Mouse (Mus musculus) heart, postnatal 0 days (tissue): Measurements from ENCODE around the gene Ang. TPM values are rescaled to one million over a fixed set of nuclear protein-coding genes. Genes with fewer than 3 reads are reported as not detected.
A peak's percentile ranks its signal among the peaks of the same experiment; 100 is the strongest.
"Not testable (repeated sequence)": the region's sequence is repeated elsewhere in the genome, so short reads cannot be mapped to it uniquely, and the experiment has no call there.

Experiments used
- ATAC-seq: fragments of 200-750 bp; cut with Nextera tagmentation; 2 replicates; pipeline ENCODE4 v1.8.0; 2017; ENCODE audit warnings: low read depth, moderate number of reproducible peaks, moderate library complexity; ENCODE audit not compliant: insufficient read depth
- DNase-seq: peaks from one replicate; pipeline ENCODE4 v3.0.0-alpha.2; 2016; ENCODE audit warnings: low spot score
- H3K27ac ChIP-seq: fragments of 300-500 bp; sonication (generic); 2 replicates; pipeline ENCODE4 v1.5.1; 2014; ENCODE audit warnings: low read depth, mild to moderate bottlenecking
- H3K27me3 ChIP-seq: fragments of 300-500 bp; sonication (generic); 2 replicates; pipeline ENCODE4 v1.6.1; 2014; ENCODE audit warnings: low read length, mixed read lengths; ENCODE audit not compliant: control insufficient read depth, insufficient read depth
- H3K36me3 ChIP-seq: fragments of 300-500 bp; sonication (generic); replicated peaks from 2 replicates; pipeline ENCODE4 v1.6.1; 2014; ENCODE audit warnings: low read length, mixed read lengths; ENCODE audit not compliant: control insufficient read depth, insufficient read depth
- H3K4me1 ChIP-seq: fragments of 300-500 bp; sonication (generic); 2 replicates; pipeline ENCODE4 v1.6.1; 2014; ENCODE audit warnings: antibody characterized with exemption; ENCODE audit not compliant: control insufficient read depth, insufficient read depth
- H3K4me2 ChIP-seq: fragments of 300-500 bp; sonication (generic); 2 replicates; pipeline ENCODE4 v1.6.1; 2014; ENCODE audit warnings: low read depth, mild to moderate bottlenecking, low read length, moderate library complexity
- H3K4me3 ChIP-seq: fragments of 300-500 bp; sonication (generic); 2 replicates; pipeline ENCODE4 v1.5.1; 2014; ENCODE audit warnings: low read depth, low read length
- H3K9ac ChIP-seq: fragments of 300-500 bp; sonication (generic); replicated peaks from 2 replicates; pipeline ENCODE4 v1.6.1; 2014; ENCODE audit warnings: low read depth, low read length, mixed read lengths
- H3K9me3 ChIP-seq: fragments of 300-500 bp; sonication (generic); replicated peaks from 2 replicates; pipeline ENCODE4 v1.6.1; 2016; ENCODE audit warnings: low read length; ENCODE audit not compliant: control insufficient read depth
- CTCF ChIP-seq: IDR thresholded peaks from 2 replicates; pipeline ENCODE4 v1.5.1; 2016; ENCODE audit warnings: antibody characterized with exemption, control low read depth, low read depth
- EP300 ChIP-seq: IDR thresholded peaks from 2 replicates; pipeline ENCODE4 v1.6.1; 2016; ENCODE audit warnings: antibody characterized with exemption, low read depth
- WGBS: fragments of 180-500 bp; shearing (Covaris S2); extraction: QIAGEN DNeasy Blood & Tissue Kit; methylation state at CpG from one replicate; pipeline ENCODE4 v1.1.7; 2014; 5-methylcytosine and 5-hydroxymethylcytosine counted together
- polyA plus RNA-seq: library from polyadenylated mRNA; unstranded; fragments of >200 nt; fragmentation: Nextera tagmentation; extraction: Ambion mirVana; gene quantifications from 2 replicates; pipeline ENCODE4 v1.2.1, GENCODE M21; 2015
- total RNA-seq: library from RNA; depleted of rRNA; stranded (reverse); fragments of >200 nt; gene quantifications from 2 replicates; pipeline ENCODE4 v1.2.3, GENCODE M21; 2014; ENCODE audit warnings: low replicate concordance

Gene Ang
- total and polyA plus RNA-seq, 2 experiments from 2014 or later, result 2.6 to 9.3 TPM

DNA sequence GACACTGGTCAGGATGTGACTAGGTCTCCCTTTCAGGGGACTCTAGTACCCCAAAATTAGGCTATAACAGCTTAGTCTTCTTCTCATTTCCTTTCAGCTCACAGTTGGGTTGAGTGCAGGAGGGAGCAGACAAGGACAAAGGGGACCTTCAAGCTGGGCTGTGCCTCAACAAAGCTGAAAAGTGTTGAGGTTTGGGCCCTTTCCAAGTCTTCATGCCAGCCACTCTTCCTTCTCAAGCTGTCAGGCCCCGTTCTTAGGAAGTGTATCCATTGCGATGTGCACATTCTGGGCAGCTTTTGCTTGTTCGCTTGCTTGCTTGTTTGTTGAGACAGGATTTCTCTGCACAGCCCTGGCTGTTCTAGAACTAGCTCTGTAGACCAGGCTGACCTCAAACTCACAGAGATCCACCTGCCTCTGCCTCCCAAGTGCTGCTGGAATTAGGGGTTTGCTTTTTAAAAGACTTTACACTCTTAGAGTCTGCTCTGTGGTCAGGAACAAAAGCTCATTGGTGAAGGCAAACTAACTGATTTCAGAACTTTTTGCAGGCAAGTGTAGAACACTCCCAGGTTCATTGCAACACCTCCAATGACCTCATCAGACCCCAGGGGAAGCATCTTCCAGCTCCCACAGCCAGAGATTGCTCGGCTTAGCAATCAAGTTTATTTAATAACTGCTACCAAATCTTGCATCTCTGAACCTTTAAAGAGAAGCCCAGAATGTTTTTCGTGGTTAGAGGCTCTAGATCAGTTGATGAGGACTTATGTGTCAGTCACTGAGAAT lies 3.3 kb downstream of the Ang start:
- WGBS, result 74% methylated on average over 5 of the region's 5 CpGs
- no peaks in the 10 kb centered on the region for H3K9me3 ChIP-seq
- no peaks in the 10 kb centered on the region for H3K27me3 ChIP-seq
- no peaks in the 10 kb centered on the region for H3K36me3 ChIP-seq
- DNase-seq, result no peak
- H3K4me3 ChIP-seq, result no peak overlapping the region
- H3K4me1 ChIP-seq, result no peaks in the 10 kb centered on the region
- TF ChIP-seq EP300 (no peak), CTCF (no peak)
- no peak for ATAC-seq
- H3K27ac ChIP-seq, result 0 out of 2 replicates have a peak overlapping the region, but pooled peaks have one; percentile 15
- no peak overlapping the region for H3K4me2 ChIP-seq
- no peak overlapping the region for H3K9ac ChIP-seq

DNA sequence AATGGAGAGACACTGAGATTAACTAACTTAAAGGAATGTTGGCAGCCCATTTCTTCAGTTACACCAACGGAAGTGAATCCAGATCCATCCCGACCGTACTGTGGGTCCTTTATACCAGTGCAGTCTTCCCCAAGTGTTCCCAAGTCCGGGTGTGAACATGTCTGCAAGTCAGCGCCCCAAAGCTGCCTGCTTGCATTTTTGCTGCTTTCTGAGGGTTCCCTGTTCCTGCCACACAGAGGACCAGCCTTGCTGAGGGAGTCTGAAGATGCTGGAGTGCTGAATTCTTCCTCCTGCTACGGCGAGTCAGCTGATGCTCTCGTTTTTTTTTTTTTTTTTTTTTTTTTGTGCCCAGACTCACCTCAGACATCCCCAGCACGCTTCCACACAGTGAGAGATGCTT lies 4.0 kb downstream of the Ang start:
- Histone ChIP-seq H3K9me3 (no peaks in the 10 kb centered on the region), H3K4me2 (no peak overlapping the region), H3K9ac (no peak overlapping the region), H3K4me1 (no peaks in the 10 kb centered on the region), H3K27me3 (no peaks in the 10 kb centered on the region), H3K27ac (no peak overlapping the region), H3K36me3 (no peaks in the 10 kb centered on the region), H3K4me3 (no peak overlapping the region)
- ATAC-seq (no peak), DNase-seq (no peak)
- 74% methylated on average over 9 of the region's 9 CpGs for WGBS
- no peak for TF ChIP-seq CTCF
- TF ChIP-seq EP300, result no peak

DNA sequence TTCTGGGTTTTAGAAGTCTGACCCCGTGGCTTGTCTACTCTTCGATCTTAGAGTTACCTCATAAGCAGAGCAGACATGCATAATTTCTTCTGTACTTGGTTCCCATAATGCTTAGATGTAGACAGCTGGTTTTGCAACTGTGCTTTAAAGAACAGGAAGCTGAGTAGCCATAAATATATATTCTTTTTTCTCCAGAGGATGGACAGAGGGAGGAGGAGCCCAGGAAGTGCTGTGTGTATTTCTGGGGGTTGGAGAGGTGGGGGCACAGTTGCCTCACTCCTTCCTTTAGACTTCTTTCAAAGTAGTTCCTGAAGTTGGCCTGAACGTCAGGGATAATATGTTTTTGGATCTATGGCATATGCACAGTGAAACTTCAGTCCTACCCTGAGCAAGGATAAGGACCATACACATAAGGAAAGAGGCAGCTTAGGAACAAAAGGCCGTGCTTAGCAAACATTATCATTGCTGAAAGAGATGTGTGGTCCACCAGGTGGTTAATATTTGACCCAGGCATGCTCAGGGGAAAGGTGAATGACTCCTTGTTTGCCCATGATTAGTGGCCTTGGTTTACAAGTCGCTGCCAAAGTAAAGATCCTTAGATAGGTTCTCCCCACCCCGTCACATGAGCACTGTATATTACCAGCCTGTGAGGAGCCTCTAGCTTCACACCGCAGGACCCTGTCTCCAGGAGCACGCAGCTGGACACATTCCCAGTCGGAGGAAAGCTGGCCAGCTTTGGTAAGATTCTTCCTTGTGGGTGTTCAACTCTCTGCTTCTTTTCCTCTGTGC lies 5.0 kb downstream of the Ang start:
- Histone ChIP-seq H3K4me3 (no peak overlapping the region), H3K4me1 (no peaks in the 10 kb centered on the region), H3K4me2 (no peak overlapping the region), H3K9ac (no peak overlapping the region), H3K9me3 (no peaks in the 10 kb centered on the region), H3K36me3 (no peaks in the 10 kb centered on the region), H3K27ac (no peak overlapping the region), H3K27me3 (no peaks in the 10 kb centered on the region)
- no peak for DNase-seq
- ATAC-seq, result no peak
- TF ChIP-seq CTCF, result no peak
- TF ChIP-seq EP300, result no peak
- whole genome bisulfite sequencing, result 52% methylated on average over 9 of the region's 9 CpGs

DNA sequence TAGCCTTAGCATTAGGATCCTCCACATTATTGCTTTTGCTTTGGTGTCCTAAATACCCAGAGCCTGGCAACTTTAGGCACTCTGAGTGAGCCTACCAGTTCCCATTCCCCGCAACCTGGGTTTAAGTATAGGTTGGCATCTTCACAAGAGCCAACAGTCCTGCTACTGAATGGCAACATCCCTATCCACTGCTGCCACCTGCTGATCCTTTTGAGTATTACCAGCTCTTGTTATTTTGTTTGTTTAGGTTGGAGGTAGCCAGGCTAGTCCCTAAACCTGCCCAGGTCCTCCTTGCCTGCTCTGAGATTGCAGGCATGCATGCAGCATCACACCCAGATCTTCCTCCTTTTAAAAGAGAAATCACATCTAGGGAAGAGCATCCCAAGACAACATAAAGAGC lies 7.3 kb downstream of the Ang start:
- H3K27me3 ChIP-seq, H3K4me1 ChIP-seq, H3K9ac ChIP-seq, ATAC-seq, H3K27ac ChIP-seq, H3K9me3 ChIP-seq, H3K4me3 ChIP-seq, H3K4me2 ChIP-seq, H3K36me3 ChIP-seq: not testable (repeated sequence)
- 11% methylated on average over 1 of the region's 1 CpGs for WGBS
- peak; percentile 57 for TF ChIP-seq CTCF
- DNase-seq, result peak; percentile 20

DNA sequence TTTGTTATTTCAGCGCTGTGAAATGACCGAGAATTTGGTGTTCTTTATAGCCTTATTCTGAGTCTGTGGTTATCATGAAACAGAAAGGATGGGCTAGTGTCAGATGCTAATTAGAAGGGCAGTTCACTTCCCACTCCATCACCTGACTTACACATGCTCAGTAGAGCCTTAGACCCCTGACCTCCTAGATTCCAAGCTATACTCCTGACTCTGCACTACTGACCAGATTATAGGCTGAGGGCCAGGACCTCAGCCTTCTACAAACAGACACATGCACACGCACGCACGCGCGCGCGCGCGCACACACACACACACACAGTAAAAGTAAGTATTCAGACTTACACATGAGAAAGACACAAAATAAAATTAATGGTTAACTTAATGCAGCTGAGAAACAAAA lies 8.0 kb downstream of the Ang start:
- Histone ChIP-seq H3K27me3 (no peaks in the 10 kb centered on the region), H3K4me2 (no peak overlapping the region), H3K36me3 (no peaks in the 10 kb centered on the region), H3K4me3 (no peak overlapping the region), H3K27ac (no peak overlapping the region), H3K4me1 (no peaks in the 10 kb centered on the region), H3K9ac (no peak overlapping the region), H3K9me3 (no peaks in the 10 kb centered on the region)
- WGBS, result 93% methylated on average over 11 of the region's 11 CpGs
- ATAC-seq, result no peak
- TF ChIP-seq EP300 (no peak), CTCF (no peak)
- DNase-seq, result no peak
